Mouse (Mus musculus): ENCODE results near the gene Gm45140. TPM values are rescaled to one million over a fixed set of nuclear protein-coding genes. Genes with fewer than 3 reads are reported as not detected.

The Gm45140 gene
- polyA plus RNA-seq, 1 experiment from 2014 or later = 3.0 TPM

DNA sequence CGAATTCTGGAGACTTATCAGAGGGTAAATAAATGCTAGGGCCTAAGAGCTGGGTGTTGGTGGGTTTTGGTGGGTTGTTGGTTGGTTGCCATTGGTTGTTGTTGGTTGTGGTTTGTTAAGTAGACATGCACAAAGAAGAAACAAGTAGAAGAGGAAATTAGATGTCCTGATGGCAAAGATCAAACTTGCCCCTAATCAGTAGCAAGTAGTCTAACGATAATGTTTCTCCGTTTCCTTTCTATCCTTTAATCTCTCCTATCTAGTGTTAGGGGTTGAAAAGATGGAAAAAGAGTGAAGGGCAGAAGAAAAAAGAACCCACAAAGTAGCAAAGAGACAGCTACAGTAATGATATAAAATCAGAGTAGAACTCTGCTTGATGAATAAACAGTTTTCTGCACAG is 91.0 kb downstream of the Gm45140 start:
- Histone ChIP-seq H3K4me2 (ENCODE audit: low read length) (no peak overlapping the region), H3K4me3 (replicated peaks; ENCODE audit: low read depth, low read length) (no peak overlapping the region), H3K27ac (no peak overlapping the region), H3K9me3 (replicated peaks; ENCODE audit: low read length) (no peaks in the 10 kb centered on the region), H3K36me3 (ENCODE audit: insufficient read depth, low read length) (no peaks in the 10 kb centered on the region), H3K9ac (ENCODE audit: low read depth, low read length) (no peak overlapping the region), H3K4me1 (replicated peaks; ENCODE audit: insufficient read depth, low read length) (no peaks in the 10 kb centered on the region), H3K27me3 (ENCODE audit: insufficient read depth, low read length) (no peaks in the 10 kb centered on the region)
- ATAC-seq (replicated peaks; ENCODE audit: low FRiP score, low read depth) (no peak), DNase-seq (ENCODE audit: low spot score) (no peak)
- TF ChIP-seq CTCF (IDR thresholded peaks at IDR 0.05; ENCODE audit: low read depth) = no peak
- WGBS = 85% methylated on average over 3 of the region's 3 CpGs

GRCm38 (mm10) chr6:87743281-87743680 is 92.3 kb downstream of the Gm45140 start:
- H3K4me2 ChIP-seq (ENCODE audit: low read length) = no peak overlapping the region
- no peak for DNase-seq (ENCODE audit: low spot score)
- no peaks in the 10 kb centered on the region for H3K9me3 ChIP-seq (replicated peaks; ENCODE audit: low read length)
- no peak for ATAC-seq (replicated peaks; ENCODE audit: low FRiP score, low read depth)
- no peak overlapping the region for H3K9ac ChIP-seq (ENCODE audit: low read depth, low read length)
- 75% methylated on average over 5 of the region's 5 CpGs for WGBS
- H3K27ac ChIP-seq = no peak overlapping the region
- no peaks in the 10 kb centered on the region for H3K4me1 ChIP-seq (replicated peaks; ENCODE audit: insufficient read depth, low read length)
- no peak overlapping the region for H3K4me3 ChIP-seq (replicated peaks; ENCODE audit: low read depth, low read length)
- TF ChIP-seq CTCF (IDR thresholded peaks at IDR 0.05; ENCODE audit: low read depth) = no peak
- no peaks in the 10 kb centered on the region for H3K27me3 ChIP-seq (ENCODE audit: insufficient read depth, low read length)
- H3K36me3 ChIP-seq (ENCODE audit: insufficient read depth, low read length) = no peaks in the 10 kb centered on the region

GRCm38 (mm10) chr6:87742804-87743203 is 92.8 kb downstream of the Gm45140 start:
- H3K9ac ChIP-seq (ENCODE audit: low read depth, low read length) = no peak overlapping the region
- DNase-seq (ENCODE audit: low spot score) (no peak), ATAC-seq (replicated peaks; ENCODE audit: low FRiP score, low read depth) (no peak; the same call in 1 of the 2 replicates)
- no peak overlapping the region for H3K4me2 ChIP-seq (ENCODE audit: low read length)
- H3K4me1 ChIP-seq (replicated peaks; ENCODE audit: insufficient read depth, low read length) = no peaks in the 10 kb centered on the region
- no peak overlapping the region for H3K27ac ChIP-seq
- WGBS = 69% methylated on average over 5 of the region's 5 CpGs
- no peaks in the 10 kb centered on the region for H3K36me3 ChIP-seq (ENCODE audit: insufficient read depth, low read length)
- TF ChIP-seq CTCF (IDR thresholded peaks at IDR 0.05; ENCODE audit: low read depth) = peak; percentile 40; the same call in 1 of the 2 replicates
- H3K27me3 ChIP-seq (ENCODE audit: insufficient read depth, low read length) = no peaks in the 10 kb centered on the region
- no peaks in the 10 kb centered on the region for H3K9me3 ChIP-seq (replicated peaks; ENCODE audit: low read length)
- no peak overlapping the region for H3K4me3 ChIP-seq (replicated peaks; ENCODE audit: low read depth, low read length)

GRCm38 (mm10) chr6:87741978-87742377 is 93.6 kb downstream of the Gm45140 start:
- Histone ChIP-seq H3K36me3 (ENCODE audit: insufficient read depth, low read length) (no peaks in the 10 kb centered on the region), H3K4me3 (replicated peaks; ENCODE audit: low read depth, low read length) (no peak overlapping the region), H3K4me2 (ENCODE audit: low read length) (no peak overlapping the region), H3K27ac (no peak overlapping the region), H3K9ac (ENCODE audit: low read depth, low read length) (no peak overlapping the region), H3K4me1 (replicated peaks; ENCODE audit: insufficient read depth, low read length) (no peaks in the 10 kb centered on the region), H3K27me3 (ENCODE audit: insufficient read depth, low read length) (no peaks in the 10 kb centered on the region), H3K9me3 (replicated peaks; ENCODE audit: low read length) (no peaks in the 10 kb centered on the region)
- ATAC-seq (replicated peaks; ENCODE audit: low FRiP score, low read depth) (no peak), DNase-seq (ENCODE audit: low spot score) (no peak)
- 92% methylated on average over 8 of the region's 8 CpGs for WGBS
- no peak for TF ChIP-seq CTCF (IDR thresholded peaks at IDR 0.05; ENCODE audit: low read depth)

DNA sequence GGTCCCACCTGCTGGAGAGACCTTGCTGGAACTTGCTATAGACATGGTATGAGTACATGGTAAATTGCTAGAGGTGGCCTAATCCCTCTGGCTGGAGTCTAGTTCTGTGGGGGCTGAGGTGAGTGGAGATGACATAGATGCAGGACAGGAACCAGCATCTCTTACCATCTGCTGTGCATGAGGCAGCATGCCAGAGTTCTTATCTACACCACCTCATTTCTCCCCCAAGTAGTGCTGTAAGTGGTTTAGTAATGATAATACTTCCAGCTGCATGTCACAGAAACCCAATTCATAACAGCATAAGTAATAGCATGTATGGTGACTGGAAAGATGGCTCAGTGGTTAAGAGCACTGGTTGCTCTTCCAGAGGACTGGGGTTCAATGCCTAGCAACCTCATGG is 95.1 kb downstream of the Gm45140 start:
- Histone ChIP-seq H3K27me3 (ENCODE audit: insufficient read depth, low read length) (no peaks in the 10 kb centered on the region), H3K4me3 (replicated peaks; ENCODE audit: low read depth, low read length) (no peak overlapping the region), H3K36me3 (ENCODE audit: insufficient read depth, low read length) (no peaks in the 10 kb centered on the region), H3K9me3 (replicated peaks; ENCODE audit: low read length) (no peaks in the 10 kb centered on the region), H3K4me2 (ENCODE audit: low read length) (no peak overlapping the region), H3K27ac (no peak overlapping the region), H3K4me1 (replicated peaks; ENCODE audit: insufficient read depth, low read length) (no peaks in the 10 kb centered on the region), H3K9ac (ENCODE audit: low read depth, low read length) (no peak overlapping the region)
- no peak for ATAC-seq (replicated peaks; ENCODE audit: low FRiP score, low read depth)
- no peak for TF ChIP-seq CTCF (IDR thresholded peaks at IDR 0.05; ENCODE audit: low read depth)
- no peak for DNase-seq (ENCODE audit: low spot score)

DNA sequence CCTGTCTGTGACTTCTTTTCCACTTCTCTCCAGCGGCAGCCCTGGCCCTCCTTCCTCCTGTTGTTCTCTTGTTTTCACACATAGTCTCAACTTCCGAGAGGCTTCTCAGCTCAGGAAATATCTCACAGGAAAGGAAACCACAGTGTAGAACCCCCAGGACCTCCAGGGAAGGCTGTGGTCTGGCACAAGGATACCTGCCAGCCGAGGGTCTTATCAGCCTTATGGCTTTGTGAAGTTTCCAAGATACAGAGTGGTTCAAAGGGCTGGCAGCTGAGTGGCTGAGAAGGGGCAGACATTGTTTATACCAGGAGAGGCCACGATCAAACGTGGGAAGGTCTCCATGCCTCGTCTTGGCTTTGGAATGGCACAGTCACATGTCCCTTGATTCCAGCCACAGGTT is 95.7 kb downstream of the Gm45140 start:
- ATAC-seq (replicated peaks; ENCODE audit: low FRiP score, low read depth) (no peak), DNase-seq (ENCODE audit: low spot score) (no peak)
- Histone ChIP-seq H3K4me1 (replicated peaks; ENCODE audit: insufficient read depth, low read length) (no peaks in the 10 kb centered on the region), H3K27ac (no peak overlapping the region), H3K9me3 (replicated peaks; ENCODE audit: low read length) (no peaks in the 10 kb centered on the region), H3K4me3 (replicated peaks; ENCODE audit: low read depth, low read length) (no peak overlapping the region), H3K27me3 (ENCODE audit: insufficient read depth, low read length) (no peaks in the 10 kb centered on the region), H3K9ac (ENCODE audit: low read depth, low read length) (no peak overlapping the region), H3K36me3 (ENCODE audit: insufficient read depth, low read length) (no peaks in the 10 kb centered on the region), H3K4me2 (ENCODE audit: low read length) (no peak overlapping the region)
- no peak for TF ChIP-seq CTCF (IDR thresholded peaks at IDR 0.05; ENCODE audit: low read depth)
- WGBS = 54% methylated on average over 6 of the region's 6 CpGs

Other genes with a start within 250 kb of the Gm45140 start
- gene Prokr1, start 245.1 kb downstream of the Gm45140 start, polyA plus RNA-seq (2015; fragmentation: Nextera tagmentation; extraction: Ambion mirVana) = 2.5 TPM in 2 replicates
- gene Aplf, start 163.6 kb downstream of the Gm45140 start, polyA plus RNA-seq (2015; fragmentation: Nextera tagmentation; extraction: Ambion mirVana) = 12.7 and 14.3 TPM in 2 replicates
- gene Efcc1, start 104.9 kb downstream of the Gm45140 start, polyA plus RNA-seq (2015; fragmentation: Nextera tagmentation; extraction: Ambion mirVana) = 1.7 and 2.0 TPM in 2 replicates
- 0.42 and 0.66 TPM in 2 replicates for gene Gp9, start 57.7 kb downstream of the Gm45140 start, polyA plus RNA-seq (2015; fragmentation: Nextera tagmentation; extraction: Ambion mirVana)
- gene Rab43, start 23.6 kb downstream of the Gm45140 start, polyA plus RNA-seq (2015; fragmentation: Nextera tagmentation; extraction: Ambion mirVana) = 16.4 and 17.1 TPM in 2 replicates
- gene Isy1, start 3.0 kb upstream of the Gm45140 start, polyA plus RNA-seq (2015; fragmentation: Nextera tagmentation; extraction: Ambion mirVana) = 46.6 and 48.5 TPM in 2 replicates
- gene Cnbp, start 15.3 kb upstream of the Gm45140 start, polyA plus RNA-seq (2015; fragmentation: Nextera tagmentation; extraction: Ambion mirVana) = 881 and 892 TPM in 2 replicates
- 101 and 114 TPM in 2 replicates for gene Copg1, start 52.0 kb upstream of the Gm45140 start, polyA plus RNA-seq (2015; fragmentation: Nextera tagmentation; extraction: Ambion mirVana)
- gene Hmces, start 78.1 kb upstream of the Gm45140 start, polyA plus RNA-seq (2015; fragmentation: Nextera tagmentation; extraction: Ambion mirVana) = 47.1 and 55.2 TPM in 2 replicates
- 39.4 and 72.1 TPM in 2 replicates for gene H1fx, start 145.8 kb upstream of the Gm45140 start, polyA plus RNA-seq (2015; fragmentation: Nextera tagmentation; extraction: Ambion mirVana)
- gene Rab7, start 209.5 kb upstream of the Gm45140 start, polyA plus RNA-seq (2015; fragmentation: Nextera tagmentation; extraction: Ambion mirVana) = 238 and 244 TPM in 2 replicates
- 282 and 319 TPM in 2 replicates for gene Rpn1, start 248.7 kb upstream of the Gm45140 start, polyA plus RNA-seq (2015; fragmentation: Nextera tagmentation; extraction: Ambion mirVana)